Mouse (Mus musculus): ENCODE results near the gene Ehbp1. TPM values are rescaled to one million over a fixed set of nuclear protein-coding genes. Genes with fewer than 3 reads are reported as not detected.

Ehbp1 gene
- polyA plus RNA-seq, 1 experiment from 2014 or later = 3.9 TPM

DNA sequence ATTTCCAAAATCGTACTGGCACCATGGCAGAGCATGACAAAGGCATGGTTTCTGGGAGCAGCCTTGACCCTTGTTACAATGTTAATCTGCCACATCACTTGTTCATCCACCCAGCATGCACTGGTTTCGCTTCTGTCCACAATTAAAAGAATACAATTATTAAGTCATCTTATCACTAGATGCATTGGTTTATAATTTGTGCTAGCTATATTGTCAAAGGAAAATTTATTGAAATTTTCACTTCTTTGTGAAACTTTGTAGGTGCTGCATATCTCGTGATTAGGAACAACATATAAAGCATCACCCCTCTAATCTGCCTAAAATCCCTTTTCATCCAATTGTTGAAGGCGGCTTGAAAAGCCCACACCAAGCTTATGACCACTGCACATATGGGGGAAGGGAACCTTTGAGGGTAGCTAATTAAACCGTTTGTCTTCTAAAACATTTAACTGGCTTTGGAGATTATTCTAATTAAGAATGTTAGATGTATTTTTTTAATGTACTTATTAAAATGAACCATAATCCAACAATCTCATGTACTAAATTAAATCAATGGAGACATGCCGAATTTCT lies 302.2 kb downstream of the Ehbp1 start:
- H3K9ac ChIP-seq (ENCODE audit: low read depth, low read length) = no peak overlapping the region
- no peak for DNase-seq (ENCODE audit: low spot score)
- no peak overlapping the region for H3K4me2 ChIP-seq (ENCODE audit: low read length)
- WGBS = 84% methylated on average over 6 of the region's 6 CpGs
- no peak overlapping the region for H3K4me3 ChIP-seq (replicated peaks; ENCODE audit: low read depth, low read length)
- H3K27me3 ChIP-seq (ENCODE audit: insufficient read depth, low read length) = no peaks in the 10 kb centered on the region
- no peak overlapping the region for H3K27ac ChIP-seq
- no peaks in the 10 kb centered on the region for H3K4me1 ChIP-seq (replicated peaks; ENCODE audit: insufficient read depth, low read length)
- H3K9me3 ChIP-seq (replicated peaks; ENCODE audit: low read length) = no peaks in the 10 kb centered on the region
- TF ChIP-seq CTCF (IDR thresholded peaks at IDR 0.05; ENCODE audit: low read depth) = no peak
- H3K36me3 ChIP-seq (ENCODE audit: insufficient read depth, low read length) = no peaks in the 10 kb centered on the region; the same call in 1 of the 2 replicates
- ATAC-seq (replicated peaks; ENCODE audit: low FRiP score, low read depth) = no peak

- 59% methylated on average over 7 of the region's 7 CpGs for WGBS
Measured at GRCm38 (mm10) chr11:22034564-22035105, 307.5 kb downstream of the Ehbp1 start.

GRCm38 (mm10) chr11:22033582-22033981 lies 308.5 kb downstream of the Ehbp1 start:
- Histone ChIP-seq H3K27ac (no peak overlapping the region), H3K4me2 (ENCODE audit: low read length) (no peak overlapping the region), H3K4me3 (replicated peaks; ENCODE audit: low read depth, low read length) (no peak overlapping the region), H3K9ac (ENCODE audit: low read depth, low read length) (no peak overlapping the region), H3K4me1 (replicated peaks; ENCODE audit: insufficient read depth, low read length) (no peaks in the 10 kb centered on the region), H3K27me3 (ENCODE audit: insufficient read depth, low read length) (no peaks in the 10 kb centered on the region), H3K9me3 (replicated peaks; ENCODE audit: low read length) (no peaks in the 10 kb centered on the region), H3K36me3 (ENCODE audit: insufficient read depth, low read length) (no peaks in the 10 kb centered on the region)
- TF ChIP-seq CTCF (IDR thresholded peaks at IDR 0.05; ENCODE audit: low read depth) = no peak
- DNase-seq (ENCODE audit: low spot score) (no peak), ATAC-seq (replicated peaks; ENCODE audit: low FRiP score, low read depth) (no peak)
- 93% methylated on average over 3 of the region's 3 CpGs for WGBS

More at GRCm38 (mm10) chr11:22034564-22035105, 307.5 kb downstream of the Ehbp1 start:
- ATAC-seq (replicated peaks; ENCODE audit: low FRiP score, low read depth) (no peak), DNase-seq (ENCODE audit: low spot score) (no peak)
- H3K27me3 ChIP-seq (ENCODE audit: insufficient read depth, low read length) = no peaks in the 10 kb centered on the region
- H3K9ac ChIP-seq (ENCODE audit: low read depth, low read length) = no peak overlapping the region
- H3K9me3 ChIP-seq (replicated peaks; ENCODE audit: low read length) = no peaks in the 10 kb centered on the region
- no peak overlapping the region for H3K4me2 ChIP-seq (ENCODE audit: low read length)
- no peaks in the 10 kb centered on the region for H3K36me3 ChIP-seq (ENCODE audit: insufficient read depth, low read length)
- no peak for TF ChIP-seq CTCF (IDR thresholded peaks at IDR 0.05; ENCODE audit: low read depth)
- no peak overlapping the region for H3K4me3 ChIP-seq (replicated peaks; ENCODE audit: low read depth, low read length)
- H3K4me1 ChIP-seq (replicated peaks; ENCODE audit: insufficient read depth, low read length) = no peaks in the 10 kb centered on the region
- H3K27ac ChIP-seq = no peak overlapping the region

DNA sequence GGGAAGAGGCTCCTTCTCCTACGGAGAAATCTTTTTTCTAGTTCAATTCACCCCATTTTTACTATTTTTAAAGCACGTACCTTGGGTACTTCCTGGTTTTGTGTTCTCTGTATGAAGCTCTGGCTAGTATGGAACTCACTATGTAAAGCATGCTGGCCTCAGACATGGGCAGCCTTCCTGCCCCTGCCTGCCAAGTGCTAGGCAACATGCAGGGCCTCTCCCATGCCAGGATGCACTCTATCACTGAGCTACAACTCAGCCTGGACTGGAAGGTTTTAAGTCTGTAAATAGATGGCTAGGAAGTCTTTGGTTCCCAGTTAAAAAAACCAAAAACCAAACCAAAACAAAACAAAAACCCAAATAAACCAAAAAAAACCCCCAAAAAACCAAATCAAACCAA lies 321.5 kb downstream of the Ehbp1 start:
- no peak for TF ChIP-seq CTCF (IDR thresholded peaks at IDR 0.05; ENCODE audit: low read depth)
- DNase-seq (ENCODE audit: low spot score) (no peak), ATAC-seq (replicated peaks; ENCODE audit: low FRiP score, low read depth) (no peak)
- no peaks in the 10 kb centered on the region for H3K36me3 ChIP-seq (ENCODE audit: insufficient read depth, low read length)
- no peaks in the 10 kb centered on the region for H3K27me3 ChIP-seq (ENCODE audit: insufficient read depth, low read length)
- no peak overlapping the region for H3K4me3 ChIP-seq (replicated peaks; ENCODE audit: low read depth, low read length)
- no peak overlapping the region for H3K4me2 ChIP-seq (ENCODE audit: low read length)
- WGBS = 88% methylated on average over 2 of the region's 2 CpGs
- no peak overlapping the region for H3K27ac ChIP-seq
- no peaks in the 10 kb centered on the region for H3K4me1 ChIP-seq (replicated peaks; ENCODE audit: insufficient read depth, low read length)
- no peak overlapping the region for H3K9ac ChIP-seq (ENCODE audit: low read depth, low read length)
- no peaks in the 10 kb centered on the region for H3K9me3 ChIP-seq (replicated peaks; ENCODE audit: low read length)

- H3K27me3 ChIP-seq (ENCODE audit: insufficient read depth, low read length) = no peaks in the 10 kb centered on the region
- TF ChIP-seq CTCF (IDR thresholded peaks at IDR 0.05; ENCODE audit: low read depth) = no peak
- DNase-seq (ENCODE audit: low spot score) (no peak), ATAC-seq (replicated peaks; ENCODE audit: low FRiP score, low read depth) (no peak)
- no peak overlapping the region for H3K4me3 ChIP-seq (replicated peaks; ENCODE audit: low read depth, low read length)
- no peaks in the 10 kb centered on the region for H3K4me1 ChIP-seq (replicated peaks; ENCODE audit: insufficient read depth, low read length)
- no peaks in the 10 kb centered on the region for H3K9me3 ChIP-seq (replicated peaks; ENCODE audit: low read length)
- no peak overlapping the region for H3K27ac ChIP-seq
- no peak overlapping the region for H3K4me2 ChIP-seq (ENCODE audit: low read length)
- H3K9ac ChIP-seq (ENCODE audit: low read depth, low read length) = no peak overlapping the region
- no peaks in the 10 kb centered on the region for H3K36me3 ChIP-seq (ENCODE audit: insufficient read depth, low read length)
- WGBS = 60% methylated on average over 8 of the region's 8 CpGs
Measured at GRCm38 (mm10) chr11:22017444-22017843, 324.6 kb downstream of the Ehbp1 start.

DNA sequence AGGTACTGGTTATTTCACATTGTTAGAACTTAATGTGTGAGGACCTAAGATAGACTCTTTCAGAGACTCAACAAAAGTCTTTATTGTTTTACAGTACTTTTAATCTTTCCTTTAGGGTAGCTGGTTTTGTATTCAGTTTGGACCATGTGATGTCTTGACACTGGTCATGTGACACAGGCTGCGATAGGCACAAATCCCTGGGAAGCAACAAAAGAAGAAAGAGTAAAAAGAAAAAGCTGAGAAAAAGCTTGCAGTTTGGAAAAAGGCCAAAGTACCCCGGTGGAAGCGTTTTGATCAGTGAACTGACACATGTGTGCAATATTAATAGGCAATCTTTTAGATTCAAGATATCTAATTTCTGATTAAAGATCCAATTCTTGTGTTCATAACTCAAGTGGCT lies 325.8 kb downstream of the Ehbp1 start:
- H3K36me3 ChIP-seq (ENCODE audit: insufficient read depth, low read length) = no peaks in the 10 kb centered on the region
- H3K4me2 ChIP-seq (ENCODE audit: low read length) = no peak overlapping the region
- no peak for TF ChIP-seq CTCF (IDR thresholded peaks at IDR 0.05; ENCODE audit: low read depth)
- no peaks in the 10 kb centered on the region for H3K27me3 ChIP-seq (ENCODE audit: insufficient read depth, low read length)
- no peak for DNase-seq (ENCODE audit: low spot score)
- H3K4me1 ChIP-seq (replicated peaks; ENCODE audit: insufficient read depth, low read length) = no peaks in the 10 kb centered on the region
- no peak overlapping the region for H3K4me3 ChIP-seq (replicated peaks; ENCODE audit: low read depth, low read length)
- H3K9ac ChIP-seq (ENCODE audit: low read depth, low read length) = no peak overlapping the region
- no peak for ATAC-seq (replicated peaks; ENCODE audit: low FRiP score, low read depth)
- 79% methylated on average over 3 of the region's 3 CpGs for WGBS
- H3K27ac ChIP-seq = no peak overlapping the region
- no peaks in the 10 kb centered on the region for H3K9me3 ChIP-seq (replicated peaks; ENCODE audit: low read length)

DNA sequence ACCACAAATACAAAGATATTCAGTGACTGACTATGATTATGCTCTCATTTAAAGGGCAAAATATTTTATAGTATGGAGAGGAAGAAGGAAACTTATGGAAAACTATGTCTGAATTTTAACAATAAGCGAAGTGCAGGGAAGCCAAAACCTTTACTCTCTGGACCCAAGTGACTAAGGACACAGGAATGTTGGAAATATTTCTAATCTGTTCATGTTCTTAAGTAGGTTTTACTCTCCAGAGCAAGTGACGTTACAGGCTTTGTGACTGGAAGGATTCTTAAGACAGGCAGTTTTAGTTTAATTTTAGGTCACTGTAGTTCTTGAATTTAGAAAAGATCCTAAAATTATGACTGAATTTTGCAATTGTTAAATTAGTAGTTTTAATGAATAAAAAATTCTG lies 333.3 kb downstream of the Ehbp1 start:
- 38% methylated on average over 2 of the region's 2 CpGs for WGBS
- peaks cover 37% of the 10 kb centered on the region for H3K27me3 ChIP-seq (ENCODE audit: insufficient read depth, low read length)
- H3K4me3 ChIP-seq (replicated peaks; ENCODE audit: low read depth, low read length) = no peak overlapping the region
- H3K36me3 ChIP-seq (ENCODE audit: insufficient read depth, low read length) = no peaks in the 10 kb centered on the region
- ATAC-seq (replicated peaks; ENCODE audit: low FRiP score, low read depth) (no peak), DNase-seq (ENCODE audit: low spot score) (peak; percentile 35)
- no peak overlapping the region for H3K4me2 ChIP-seq (ENCODE audit: low read length)
- no peak overlapping the region for H3K27ac ChIP-seq
- peaks cover 4% of the 10 kb centered on the region; the same call in 1 of the 2 replicates for H3K4me1 ChIP-seq (replicated peaks; ENCODE audit: insufficient read depth, low read length)
- no peak overlapping the region for H3K9ac ChIP-seq (ENCODE audit: low read depth, low read length)
- TF ChIP-seq CTCF (IDR thresholded peaks at IDR 0.05; ENCODE audit: low read depth) = no peak
- H3K9me3 ChIP-seq (replicated peaks; ENCODE audit: low read length) = no peaks in the 10 kb centered on the region

All from kidney, postnatal 0 days (tissue).